Mouse (Mus musculus) forebrain, embryonic 16.5 days (tissue): Measurements from ENCODE around the gene Insm2. TPM values are rescaled to one million over a fixed set of nuclear protein-coding genes. Genes with fewer than 3 reads are reported as not detected.
A peak's percentile ranks its signal among the peaks of the same experiment; 100 is the strongest.

Source experiments
- ATAC-seq: fragments of 200-750 bp; cut with Nextera tagmentation; 2 replicates; pipeline ENCODE4 v1.8.0; 2017; ENCODE audit warnings: mild to moderate bottlenecking, moderate library complexity
- H3K27ac ChIP-seq: fragments of 300-500 bp; sonication (generic); 2 replicates; pipeline ENCODE4 v1.5.1; 2014; ENCODE audit warnings: low read length, control low read depth
- H3K27me3 ChIP-seq: fragments of 300-500 bp; sonication (generic); replicated peaks from 2 replicates; pipeline ENCODE4 v1.6.1; 2014; ENCODE audit warnings: low read length; ENCODE audit not compliant: control insufficient read depth, insufficient read depth
- H3K36me3 ChIP-seq: fragments of 300-500 bp; sonication (generic); 2 replicates; pipeline ENCODE4 v1.6.1; 2014; ENCODE audit not compliant: control insufficient read depth, insufficient read depth
- H3K4me1 ChIP-seq: fragments of 300-500 bp; sonication (generic); replicated peaks from 2 replicates; pipeline ENCODE4 v1.6.1; 2014; ENCODE audit warnings: low read length; ENCODE audit not compliant: control insufficient read depth, insufficient read depth
- H3K4me2 ChIP-seq: fragments of 300-500 bp; sonication (generic); 2 replicates; pipeline ENCODE4 v1.6.1; 2014; ENCODE audit warnings: mild to moderate bottlenecking, low read length, control low read depth
- H3K4me3 ChIP-seq: fragments of 300-500 bp; sonication (generic); replicated peaks from 2 replicates; pipeline ENCODE4 v1.5.1; 2014; ENCODE audit warnings: mild to moderate bottlenecking, low read length, control low read depth
- H3K9ac ChIP-seq: fragments of 300-500 bp; sonication (generic); replicated peaks from 2 replicates; pipeline ENCODE4 v1.6.1; 2014; ENCODE audit warnings: low read depth, low read length, control low read depth
- H3K9me3 ChIP-seq: fragments of 300-500 bp; sonication (generic); 2 replicates; pipeline ENCODE4 v1.6.1; 2016; ENCODE audit warnings: low read length; ENCODE audit not compliant: control insufficient read depth
- WGBS: fragments of 180-500 bp; shearing (Covaris S2); extraction: QIAGEN DNeasy Blood & Tissue Kit; methylation state at CpG from one replicate; pipeline ENCODE4 v1.1.7; 2014; 5-methylcytosine and 5-hydroxymethylcytosine counted together
- polyA plus RNA-seq: library from polyadenylated mRNA; unstranded; fragments of >200 nt; fragmentation: Nextera tagmentation; extraction: Ambion mirVana; gene quantifications from 2 replicates; pipeline ENCODE4 v1.2.1, GENCODE M21; 2015

The Insm2 gene
- polyA plus RNA-seq, 1 experiment from 2014 or later = 1.6 TPM

DNA sequence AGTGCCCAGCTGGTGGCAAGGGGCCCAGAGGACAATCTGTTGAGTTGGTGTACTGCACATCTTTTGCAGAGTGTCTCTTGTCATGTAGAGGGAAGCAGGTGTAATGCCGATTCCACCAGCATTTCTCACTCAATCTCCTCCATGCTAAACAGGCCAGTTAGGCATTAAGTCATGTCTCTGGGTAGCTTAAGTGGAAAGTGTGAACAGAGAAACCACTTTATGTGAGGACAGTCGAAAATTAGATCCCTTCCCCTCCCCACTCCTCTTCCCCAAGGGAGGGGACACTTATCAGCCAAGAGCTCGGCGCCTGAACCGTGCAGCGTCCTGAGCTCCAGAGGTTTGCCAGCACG, 715 bp upstream of the Insm2 start:
- H3K36me3 ChIP-seq = no peaks in the 10 kb centered on the region
- peak overlapping the region; percentile 57 for H3K4me3 ChIP-seq
- no peak overlapping the region for H3K27ac ChIP-seq
- H3K4me2 ChIP-seq = peak overlapping the region; percentile 93
- peaks cover 47% of the 10 kb centered on the region for H3K27me3 ChIP-seq
- no peaks in the 10 kb centered on the region for H3K9me3 ChIP-seq
- H3K9ac ChIP-seq = no peak overlapping the region
- 2% methylated on average over 7 of the region's 7 CpGs for WGBS
- peaks cover 24% of the 10 kb centered on the region for H3K4me1 ChIP-seq
- no peak for ATAC-seq

DNA sequence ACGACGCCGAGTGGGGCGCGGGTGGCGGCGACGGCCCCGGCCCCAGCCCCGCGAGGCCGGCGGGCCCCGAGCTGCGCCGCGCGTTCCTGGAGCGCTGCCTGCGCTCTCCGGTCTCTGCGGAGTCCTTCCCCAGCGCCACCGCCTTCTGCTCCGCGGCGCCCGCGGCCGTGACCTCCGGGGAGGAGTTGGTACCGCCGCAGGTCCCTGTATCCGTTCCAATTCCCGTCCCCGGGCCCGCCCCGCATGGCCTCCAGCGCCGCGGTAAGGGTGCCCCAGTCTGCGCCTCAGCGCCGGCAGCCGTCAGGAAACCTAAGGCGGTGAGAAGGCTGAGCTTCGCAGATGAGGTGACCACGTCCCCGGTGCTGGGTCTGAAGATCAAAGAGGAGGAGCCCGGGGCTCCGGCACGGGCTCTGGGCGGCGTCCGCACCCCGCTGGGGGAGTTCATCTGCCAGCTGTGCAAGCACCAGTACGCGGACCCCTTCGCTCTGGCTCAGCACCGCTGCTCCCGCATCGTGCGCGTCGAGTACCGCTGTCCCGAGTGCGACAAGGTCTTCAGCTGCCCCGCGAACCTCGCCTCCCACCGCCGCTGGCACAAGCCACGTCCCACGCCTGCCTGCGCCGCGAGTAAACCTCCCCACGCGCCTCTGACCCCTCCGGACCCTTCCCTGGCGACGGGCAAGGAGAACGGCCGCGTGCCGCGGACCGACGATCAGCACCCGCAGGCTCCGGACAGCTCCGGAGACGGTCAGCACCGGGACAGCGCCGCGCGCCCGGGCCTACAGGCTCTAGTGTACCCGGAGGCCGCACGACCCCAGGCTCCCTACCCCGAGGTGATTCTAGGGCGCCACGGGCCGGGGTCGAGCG, 644 bp downstream of the Insm2 start:
- Histone ChIP-seq H3K27ac (no peak overlapping the region), H3K4me1 (peaks cover 24% of the 10 kb centered on the region), H3K4me3 (peak overlapping the region; percentile 57), H3K27me3 (peaks cover 47% of the 10 kb centered on the region), H3K9ac (peak overlapping the region; percentile 52), H3K9me3 (no peaks in the 10 kb centered on the region), H3K36me3 (no peaks in the 10 kb centered on the region), H3K4me2 (peak overlapping the region; percentile 93)
- peak; percentile 61 for ATAC-seq
- WGBS = under 1% methylated on average over 91 of the region's 109 CpGs

DNA sequence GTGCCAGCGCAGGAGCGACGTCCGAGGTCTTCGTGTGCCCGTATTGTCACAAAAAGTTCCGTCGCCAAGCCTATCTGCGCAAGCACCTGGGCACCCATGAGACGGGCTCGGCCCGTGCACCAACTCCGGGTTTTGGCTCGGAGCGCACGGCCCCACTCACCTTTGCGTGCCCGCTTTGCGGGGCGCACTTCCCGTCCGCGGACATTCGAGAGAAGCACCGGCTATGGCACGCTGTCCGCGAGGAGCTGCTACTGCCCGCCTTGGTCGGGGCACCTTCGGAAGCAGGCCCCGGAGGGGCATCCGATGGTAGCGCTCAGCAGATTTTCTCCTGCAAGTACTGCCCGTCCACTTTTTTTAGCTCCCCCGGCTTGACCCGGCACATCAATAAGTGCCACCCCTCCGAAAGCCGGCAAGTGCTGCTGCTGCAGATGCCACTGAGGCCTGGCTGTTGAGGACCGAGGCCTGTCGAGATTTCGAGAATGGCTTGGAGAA, 1.3 kb downstream of the Insm2 start:
- Histone ChIP-seq H3K4me1 (peaks cover 24% of the 10 kb centered on the region), H3K27ac (no peak overlapping the region), H3K4me2 (peak overlapping the region; percentile 93), H3K9ac (no peak overlapping the region), H3K4me3 (peak overlapping the region; percentile 57), H3K36me3 (no peaks in the 10 kb centered on the region), H3K9me3 (no peaks in the 10 kb centered on the region), H3K27me3 (peaks cover 47% of the 10 kb centered on the region)
- WGBS = 2% methylated on average over 42 of the region's 42 CpGs
- 0 out of 2 replicates have a peak, but pooled peaks have one; percentile 0 for ATAC-seq

DNA sequence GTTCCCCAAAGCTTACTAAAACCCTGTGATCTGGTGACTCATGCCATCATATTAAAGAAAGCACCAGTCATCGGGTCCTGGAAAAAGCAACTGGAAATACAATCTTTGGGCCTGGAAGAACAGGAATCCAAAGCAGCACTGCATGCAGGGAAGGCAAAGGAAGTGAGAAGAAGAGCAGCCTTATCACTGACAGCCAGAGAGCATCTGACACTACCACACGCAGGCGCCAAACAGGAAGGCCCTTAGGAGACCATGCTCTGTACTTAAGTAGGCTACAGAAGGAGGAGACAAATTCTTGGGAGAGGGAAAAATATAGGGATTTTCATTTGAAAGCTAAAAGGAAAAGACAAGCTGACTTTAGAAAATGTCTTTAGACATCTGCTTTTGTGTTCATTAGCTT, 5.2 kb downstream of the Insm2 start:
- Histone ChIP-seq H3K4me1 (peaks cover 12% of the 10 kb centered on the region), H3K27me3 (peaks cover 21% of the 10 kb centered on the region)
- 82% methylated on average over 3 of the region's 3 CpGs for WGBS

DNA sequence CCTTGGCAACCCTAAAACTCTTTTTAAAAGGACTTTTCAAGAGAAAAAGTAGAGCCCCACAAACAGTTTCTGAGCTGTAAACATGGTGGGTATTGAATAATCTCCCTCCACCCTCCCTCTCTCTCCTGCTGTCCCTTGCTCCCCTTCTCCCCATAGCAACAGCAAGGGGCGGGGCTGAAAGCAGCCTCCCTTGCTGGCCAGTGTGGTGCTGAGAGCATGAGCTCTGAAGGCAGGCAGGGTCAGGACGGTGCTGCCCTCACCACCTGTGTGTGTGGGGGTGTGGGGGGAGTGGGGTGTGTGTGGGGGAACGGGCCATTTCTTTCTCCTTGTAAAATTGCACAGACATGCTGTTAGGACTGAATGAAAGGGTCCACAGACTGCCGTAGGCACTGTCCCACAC, 8.7 kb downstream of the Insm2 start:
- WGBS = 13% methylated on average over 4 of the region's 4 CpGs
- ATAC-seq = no peak

More for the DNA sequence above, 5.2 kb downstream of the Insm2 start:
- Histone ChIP-seq H3K4me3 (no peak overlapping the region), H3K9ac (no peak overlapping the region), H3K4me2 (no peak overlapping the region), H3K9me3 (no peaks in the 10 kb centered on the region), H3K36me3 (no peaks in the 10 kb centered on the region), H3K27ac (no peak overlapping the region)
- ATAC-seq = no peak

DNA sequence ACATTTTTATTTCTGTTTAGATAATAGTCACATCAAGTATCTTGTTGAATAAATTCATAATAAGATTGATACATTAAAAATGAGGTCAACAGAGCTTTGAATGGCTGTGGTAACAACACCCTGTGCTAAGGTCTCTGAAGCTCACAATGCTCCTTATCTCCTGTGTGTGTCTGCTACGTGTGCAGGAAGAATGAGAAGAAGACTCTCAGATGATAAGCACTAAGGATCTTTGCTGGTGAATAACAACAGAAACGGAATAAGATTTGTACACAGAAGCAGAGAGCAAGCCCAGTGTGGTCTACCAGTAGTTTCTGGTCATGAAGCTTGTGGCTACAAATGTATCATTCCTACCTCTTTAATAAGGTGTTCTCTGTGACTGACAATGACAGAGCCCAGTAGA, 11.6 kb downstream of the Insm2 start:
- no peak for ATAC-seq
- H3K9ac ChIP-seq = no peak overlapping the region
- H3K4me1 ChIP-seq = no peaks in the 10 kb centered on the region
- no peak overlapping the region for H3K4me3 ChIP-seq
- no peak overlapping the region for H3K27ac ChIP-seq
- no peak overlapping the region for H3K4me2 ChIP-seq
- no peaks in the 10 kb centered on the region for H3K27me3 ChIP-seq
- H3K9me3 ChIP-seq = no peaks in the 10 kb centered on the region
- WGBS = 83% methylated on average over 2 of the region's 2 CpGs
- H3K36me3 ChIP-seq = no peaks in the 10 kb centered on the region

More for the DNA sequence above, 8.7 kb downstream of the Insm2 start:
- no peak overlapping the region for H3K4me3 ChIP-seq
- H3K27me3 ChIP-seq = no peaks in the 10 kb centered on the region
- H3K9ac ChIP-seq = no peak overlapping the region
- H3K36me3 ChIP-seq = no peaks in the 10 kb centered on the region
- H3K27ac ChIP-seq = no peak overlapping the region
- H3K9me3 ChIP-seq = no peaks in the 10 kb centered on the region
- no peaks in the 10 kb centered on the region for H3K4me1 ChIP-seq
- H3K4me2 ChIP-seq = no peak overlapping the region

DNA sequence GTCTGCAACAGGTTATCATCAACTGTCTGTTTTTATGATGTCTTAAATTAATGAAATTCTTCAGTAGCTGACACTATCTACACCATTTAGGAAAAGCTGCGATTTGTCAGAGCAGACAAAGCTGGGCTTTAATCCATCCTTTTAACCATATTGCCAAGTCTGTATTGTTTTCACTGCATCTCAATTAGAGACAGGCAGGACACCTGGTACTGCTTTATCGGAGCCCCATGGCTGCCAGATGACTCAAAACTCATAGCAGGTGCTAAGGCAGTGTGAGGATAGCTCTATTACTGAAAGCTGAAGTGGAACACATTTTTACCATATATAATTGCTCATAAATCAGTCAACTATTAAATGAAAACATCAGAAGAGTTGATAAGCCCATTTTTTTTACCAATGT, 21.1 kb downstream of the Insm2 start:
- no peak overlapping the region for H3K4me2 ChIP-seq
- H3K4me1 ChIP-seq = peaks cover 10% of the 10 kb centered on the region
- H3K36me3 ChIP-seq = no peaks in the 10 kb centered on the region
- H3K27ac ChIP-seq = no peak overlapping the region
- WGBS = 13% methylated on average over 2 of the region's 2 CpGs
- H3K9me3 ChIP-seq = no peaks in the 10 kb centered on the region
- 0 out of 2 replicates have a peak, but pooled peaks have one; percentile 18 for ATAC-seq
- H3K4me3 ChIP-seq = no peak overlapping the region
- no peak overlapping the region for H3K9ac ChIP-seq
- no peaks in the 10 kb centered on the region for H3K27me3 ChIP-seq

DNA sequence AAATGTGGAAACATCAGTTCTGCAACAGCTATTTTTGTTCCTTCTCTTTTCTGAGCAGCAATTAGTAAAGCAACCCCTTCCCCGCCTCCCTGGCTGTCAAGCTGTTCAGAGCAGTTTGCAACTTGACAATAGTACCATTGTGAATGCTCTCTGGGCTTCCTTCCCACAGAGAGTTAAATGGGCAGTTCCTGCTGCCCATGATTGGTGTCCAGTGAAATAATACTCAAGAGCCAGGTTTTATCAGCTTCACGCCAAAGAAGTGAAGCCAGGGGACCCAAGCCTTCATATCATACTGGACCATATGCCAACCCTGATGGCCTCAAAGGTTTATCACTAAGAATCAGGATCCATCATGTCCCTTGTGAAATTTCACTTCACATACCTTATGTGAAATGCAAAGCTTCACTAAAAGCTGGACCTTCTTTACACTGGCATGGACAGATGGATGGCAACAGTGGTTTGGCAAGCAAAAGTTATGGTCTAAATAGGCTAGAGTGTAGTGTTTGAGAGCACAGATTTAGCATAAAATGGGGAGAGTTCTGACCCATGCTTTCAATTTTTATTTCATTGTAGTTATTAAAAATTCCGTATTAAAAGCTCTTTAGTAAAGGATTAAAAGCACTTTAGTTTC, 23.5 kb downstream of the Insm2 start:
- Histone ChIP-seq H3K4me2 (no peak overlapping the region), H3K4me1 (peaks cover 10% of the 10 kb centered on the region), H3K27ac (no peak overlapping the region), H3K9me3 (no peaks in the 10 kb centered on the region), H3K9ac (no peak overlapping the region), H3K4me3 (no peak overlapping the region), H3K27me3 (no peaks in the 10 kb centered on the region), H3K36me3 (no peaks in the 10 kb centered on the region)
- peak; percentile 88 for ATAC-seq
- WGBS = 15% methylated on average over 3 of the region's 3 CpGs

DNA sequence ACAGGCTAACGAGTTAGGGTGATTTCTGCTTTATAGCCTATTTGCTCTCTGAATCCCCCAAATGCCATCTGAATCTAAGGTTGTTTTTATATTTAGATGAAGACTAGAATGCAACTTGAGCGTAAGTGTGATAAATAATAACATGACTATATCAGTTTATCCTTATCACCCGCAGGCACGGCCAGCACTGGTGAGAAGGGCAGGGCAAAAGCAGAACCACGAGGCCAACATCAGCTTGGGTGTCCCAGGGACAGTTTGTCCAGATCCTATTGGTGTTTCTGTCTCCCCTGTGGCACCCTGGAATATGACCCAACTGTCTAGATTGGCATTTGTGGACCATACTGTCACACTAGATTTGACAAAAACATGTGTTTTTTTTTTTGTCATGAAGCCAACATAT, 24.0 kb downstream of the Insm2 start:
- H3K27ac ChIP-seq = no peak overlapping the region
- WGBS = 54% methylated on average over 5 of the region's 5 CpGs
- ATAC-seq = no peak
- H3K4me1 ChIP-seq = peaks cover 10% of the 10 kb centered on the region
- no peak overlapping the region for H3K4me3 ChIP-seq
- H3K27me3 ChIP-seq = no peaks in the 10 kb centered on the region
- no peaks in the 10 kb centered on the region for H3K9me3 ChIP-seq
- H3K4me2 ChIP-seq = no peak overlapping the region
- no peaks in the 10 kb centered on the region for H3K36me3 ChIP-seq
- H3K9ac ChIP-seq = no peak overlapping the region
